Mouse (Mus musculus) C2C12 (cell line): Measurements from ENCODE around the gene Bms1.

Experiments used
- CTCF ChIP-seq: IDR thresholded peaks from one replicate; pipeline ENCODE4 v1.5.1; 2011; ENCODE audit not compliant: control insufficient read depth, insufficient read depth, insufficient read length
- FOSL1 ChIP-seq: IDR thresholded peaks from one replicate; pipeline ENCODE4 v1.8.0; 2011; ENCODE audit warnings: mild to moderate bottlenecking, low read length; ENCODE audit not compliant: poor library complexity, insufficient read depth, severe bottlenecking
- MAX ChIP-seq: IDR thresholded peaks from one replicate; pipeline ENCODE4 v1.6.1; 2011; ENCODE audit warnings: mild to moderate bottlenecking, control low read depth
- MYOG ChIP-seq: IDR thresholded peaks from one replicate; pipeline ENCODE4 v1.6.1; 2011; ENCODE audit not compliant: control insufficient read depth, insufficient read length; ENCODE audit errors: extremely low read depth
- USF1 ChIP-seq: IDR thresholded peaks from one replicate; pipeline ENCODE4 v1.6.1; 2011; ENCODE audit warnings: low read depth, mild to moderate bottlenecking, control low read depth, moderate library complexity

GRCm38 (mm10) chr6:118390746-118391145, 28.5 kb downstream of the Bms1 start:
- TF ChIP-seq CTCF (no peak), USF1 (no peak), MAX (no peak), MYOG (no peak), FOSL1 (no peak)
